Mouse (Mus musculus): ENCODE results near the gene Snrpn. TPM values are rescaled to one million over a fixed set of nuclear protein-coding genes. Genes with fewer than 3 reads are reported as not detected.

Gene Snrpn
- total RNA-seq, 2 experiments from 2014 or later = 484 to 496 TPM

Other genes starting within 250 kb of the Snrpn start
- 1,000 to 10,000 TPM; 1,067 to 1,192 TPM for gene Snurf, start 135.2 kb downstream of the Snrpn start, total RNA-seq (2021)
- 10 to 100 TPM; 84.3 to 89.7 TPM for gene Gm38393, start 135.2 kb downstream of the Snrpn start, total RNA-seq (2021)

Measured in left cerebral cortex, postnatal 4 days (tissue).